Mouse (Mus musculus) right cerebral cortex, adult 2 months (tissue): Measurements from ENCODE around the gene Kidins220.
A peak's percentile ranks its signal among the peaks of the same experiment; 100 is the strongest.

Experiments
- DNase-seq, 2 experiments: peaks; one replicate each; pipeline ENCODE4 v3.0.0; 2021 to 2022; ENCODE audit warnings: low spot score in 2 of 2

Gene Kidins220

GRCm38 (mm10) chr12:25092027-25092704, 117.4 kb downstream of the Kidins220 start:
- peak; percentile 90 to 91 for DNase-seq

GRCm38 (mm10) chr12:25092751-25093211, 118.1 kb downstream of the Kidins220 start:
- DNase-seq = peak; percentile 21 to 40

GRCm38 (mm10) chr12:25093241-25093774, 118.6 kb downstream of the Kidins220 start:
- peak in 1 of 2 experiments; percentile 35 for DNase-seq

GRCm38 (mm10) chr12:25094621-25095521, 120.1 kb downstream of the Kidins220 start:
- peak; percentile 42 to 56 for DNase-seq

- no peak for DNase-seq
Observed at GRCm38 (mm10) chr12:25095538-25095937, 120.8 kb downstream of the Kidins220 start.

GRCm38 (mm10) chr12:25095974-25096639, 121.4 kb downstream of the Kidins220 start:
- peak; percentile 99 for DNase-seq

GRCm38 (mm10) chr12:25096640-25097051, 121.9 kb downstream of the Kidins220 start:
- peak in 1 of 2 experiments; percentile 26 for DNase-seq

GRCm38 (mm10) chr12:25097052-25097209, 122.2 kb downstream of the Kidins220 start, which contains the start of gene Id2:
Id2 (minus strand) TSS chr12:25097140.
- DNase-seq = no peak

- DNase-seq = peak; percentile 54 to 72
Observed at GRCm38 (mm10) chr12:25097210-25098160, 122.8 kb downstream of the Kidins220 start.

GRCm38 (mm10) chr12:25098161-25098550, 123.4 kb downstream of the Kidins220 start:
- peak in 1 of 2 experiments; percentile 27 for DNase-seq

- DNase-seq = peak; percentile 88 to 92
Observed at GRCm38 (mm10) chr12:25098561-25099312, 124.0 kb downstream of the Kidins220 start.

GRCm38 (mm10) chr12:25099313-25099562, 124.5 kb downstream of the Kidins220 start:
- DNase-seq = peak in 1 of 2 experiments; percentile 49

- peak in 1 of 2 experiments; percentile 35 for DNase-seq
Observed at GRCm38 (mm10) chr12:25099563-25100408, 125.1 kb downstream of the Kidins220 start.

GRCm38 (mm10) chr12:25100411-25101217, 125.9 kb downstream of the Kidins220 start:
- DNase-seq = peak; percentile 51 to 61

GRCm38 (mm10) chr12:25101389-25101788, 126.7 kb downstream of the Kidins220 start:
- no peak for DNase-seq

GRCm38 (mm10) chr12:25103911-25104310, 129.2 kb downstream of the Kidins220 start:
- no peak for DNase-seq

GRCm38 (mm10) chr12:25104541-25104940, 129.8 kb downstream of the Kidins220 start:
- DNase-seq = no peak

- no peak for DNase-seq
Observed at GRCm38 (mm10) chr12:25108865-25109264, 134.1 kb downstream of the Kidins220 start.
